Mouse (Mus musculus) myocyte (in vitro differentiated cells): ENCODE measurements at regions not wholly inside any gene's neighbourhood (a gene's known extent, or its start where the extent isn't known, plus 50 kb on each side); places are given as distances from the start of the nearest gene placed in this dataset.

ENCODE experiments used
- H3K27me3 ChIP-seq: one replicate; pipeline ENCODE4 v1.6.1; 2011; ENCODE audit not compliant: control insufficient read depth, insufficient read depth, insufficient read length
- H3K36me3 ChIP-seq: one replicate; pipeline ENCODE4 v1.6.1; 2011; ENCODE audit not compliant: control insufficient read depth, insufficient read depth
- H3K4me2 ChIP-seq: one replicate; pipeline ENCODE4 v1.6.1; 2011; ENCODE audit warnings: low read depth, control low read depth
- H3K4me3 ChIP-seq: one replicate; pipeline ENCODE4 v1.5.1; 2011; ENCODE audit warnings: mild to moderate bottlenecking, control low read depth, moderate library complexity
- H3K79me2 ChIP-seq: one replicate; pipeline ENCODE4 v1.6.1; 2011; ENCODE audit not compliant: control insufficient read depth, insufficient read depth
- H3ac ChIP-seq: one replicate; pipeline ENCODE4 v1.6.1; 2011; ENCODE audit not compliant: control insufficient read depth, insufficient read length
- CEBPB ChIP-seq: IDR thresholded peaks from 2 replicates; pipeline ENCODE4 v1.6.1; 2011; ENCODE audit warnings: mild to moderate bottlenecking, moderate library complexity; ENCODE audit not compliant: poor library complexity, insufficient read depth, severe bottlenecking
- E2F4 ChIP-seq: IDR thresholded peaks from one replicate; pipeline ENCODE4 v1.6.1; 2011; ENCODE audit warnings: mild to moderate bottlenecking, control low read depth, moderate library complexity; ENCODE audit not compliant: insufficient read depth
- MAX ChIP-seq: IDR thresholded peaks from one replicate; pipeline ENCODE4 v1.6.1; 2011; ENCODE audit warnings: low read depth, mild to moderate bottlenecking, control low read depth
- MYOD1 ChIP-seq, 3 experiments: IDR thresholded peaks; one replicate each; pipeline ENCODE4 v1.6.1; 2011; ENCODE audit warnings: control low read depth in 2 of 3, low read depth in 2 of 3, mild to moderate bottlenecking in 2 of 3, moderate library complexity in 1 of 3; ENCODE audit not compliant: insufficient read length in 2 of 3, control insufficient read depth in 1 of 3
- MYOG ChIP-seq, 3 experiments: IDR thresholded peaks; one replicate each; pipeline ENCODE4 v1.6.1; 2011; ENCODE audit warnings: control low read depth in 2 of 3, low read depth in 2 of 3, mild to moderate bottlenecking in 2 of 3; ENCODE audit not compliant: insufficient read length in 2 of 3, control insufficient read depth in 1 of 3, insufficient read depth in 1 of 3
- POLR2A ChIP-seq: IDR thresholded peaks from one replicate; pipeline ENCODE4 v1.6.1; 2011; ENCODE audit warnings: low read depth, mild to moderate bottlenecking, control low read depth, moderate library complexity; ENCODE audit not compliant: insufficient read length
- POLR2AphosphoS2 ChIP-seq: IDR thresholded peaks from one replicate; pipeline ENCODE4 v1.6.1; 2011; ENCODE audit warnings: low read depth, control low read depth; ENCODE audit not compliant: insufficient read length
- REST ChIP-seq: IDR thresholded peaks from one replicate; pipeline ENCODE4 v1.6.1; 2011; ENCODE audit warnings: mild to moderate bottlenecking, control low read depth, moderate library complexity; ENCODE audit not compliant: insufficient read depth, insufficient read length
- SRF ChIP-seq: IDR thresholded peaks from one replicate; pipeline ENCODE4 v1.6.1; 2011; ENCODE audit warnings: low read depth; ENCODE audit not compliant: control insufficient read depth, insufficient read length
- TCF12 ChIP-seq: IDR thresholded peaks from one replicate; pipeline ENCODE4 v1.6.1; 2011; ENCODE audit warnings: mild to moderate bottlenecking, control low read depth; ENCODE audit not compliant: poor library complexity, insufficient read depth, severe bottlenecking
- TCF3 ChIP-seq: IDR thresholded peaks from one replicate; pipeline ENCODE4 v1.6.1; 2011; ENCODE audit warnings: low read depth, control low read depth; ENCODE audit not compliant: insufficient read length

- H3K79me2 ChIP-seq, result no peaks in the 10 kb centered on the region
- no peak overlapping the region for H3K4me3 ChIP-seq
- no peak overlapping the region for H3K4me2 ChIP-seq
- H3K27me3 ChIP-seq, result no peaks in the 10 kb centered on the region
- H3K36me3 ChIP-seq, result no peaks in the 10 kb centered on the region
- TF ChIP-seq REST, result no peak
- no peak for TF ChIP-seq SRF
- TF ChIP-seq MYOG (IDR thresholded peaks at IDR 0.05; ENCODE audit: control insufficient read depth in 1 of 3, insufficient read depth in 1 of 3, insufficient read length in 2 of 3, low read depth in 2 of 3), result no peak
- no peak for TF ChIP-seq POLR2A
- TF ChIP-seq TCF3, result no peak
- no peak for TF ChIP-seq CEBPB
- TF ChIP-seq POLR2AphosphoS2, result no peak
- no peak overlapping the region for H3ac ChIP-seq
Observed at GRCm38 (mm10) chr19:26547522-26547921, 57.3 kb upstream of the Smarca2 start.

- Histone ChIP-seq H3K79me2 (no peaks in the 10 kb centered on the region), H3ac (no peak overlapping the region), H3K4me3 (no peak overlapping the region), H3K4me2 (no peak overlapping the region), H3K36me3 (no peaks in the 10 kb centered on the region), H3K27me3 (no peaks in the 10 kb centered on the region)
- TF ChIP-seq E2F4, result no peak
- TF ChIP-seq POLR2A, result no peak
- TF ChIP-seq CEBPB, result no peak
- TF ChIP-seq POLR2AphosphoS2, result no peak
- no peak for TF ChIP-seq TCF12
- no peak for TF ChIP-seq SRF
- TF ChIP-seq MYOD1 (IDR thresholded peaks at IDR 0.05; ENCODE audit: control insufficient read depth in 1 of 3, insufficient read length in 2 of 3, low read depth in 2 of 3), result no peak
- TF ChIP-seq MAX, result no peak
Observed at GRCm38 (mm10) chr19:26548562-26549270, 56.1 kb upstream of the Smarca2 start.

- H3K36me3 ChIP-seq, result no peaks in the 10 kb centered on the region
- no peak overlapping the region for H3ac ChIP-seq
- H3K4me2 ChIP-seq, result no peak overlapping the region
- TF ChIP-seq MYOD1 (IDR thresholded peaks at IDR 0.05; ENCODE audit: control insufficient read depth in 1 of 3, insufficient read length in 2 of 3, low read depth in 2 of 3), result no peak
- no peak for TF ChIP-seq TCF12
- TF ChIP-seq SRF, result no peak
- TF ChIP-seq MAX, result no peak
- TF ChIP-seq E2F4, result no peak
- no peak for TF ChIP-seq POLR2A
- H3K27me3 ChIP-seq, result no peaks in the 10 kb centered on the region
- H3K79me2 ChIP-seq, result no peaks in the 10 kb centered on the region
- no peak overlapping the region for H3K4me3 ChIP-seq
Observed at GRCm38 (mm10) chr19:26550299-26550698, 54.6 kb upstream of the Smarca2 start.
